Mouse (Mus musculus): ENCODE measurements at regions not wholly inside any gene's neighbourhood (a gene's known extent, or its start where the extent isn't known, plus 50 kb on each side); places are given as distances from the start of the nearest gene placed in this dataset.

DNA sequence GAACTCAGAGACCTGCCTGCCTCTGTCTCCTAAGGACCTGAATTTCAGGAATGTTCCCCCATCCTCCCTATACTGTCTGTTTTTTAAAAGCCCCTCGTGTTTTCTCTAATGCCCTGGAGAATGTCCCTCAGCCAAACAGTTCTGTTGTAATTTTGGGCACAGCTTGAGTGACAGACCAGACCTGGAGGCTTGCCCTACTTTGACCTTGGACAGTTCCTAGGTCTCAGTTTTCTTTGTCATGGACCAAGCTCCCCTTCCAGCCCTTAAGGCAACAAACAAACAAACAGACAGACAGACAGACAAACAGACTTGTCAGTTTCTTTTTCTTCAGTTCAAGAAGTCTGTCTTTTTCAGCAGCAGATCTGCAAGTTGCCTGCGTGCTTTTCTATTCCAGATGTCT, 114.4 kb downstream of the Sox2 start:
- no peak for DNase-seq

DNA sequence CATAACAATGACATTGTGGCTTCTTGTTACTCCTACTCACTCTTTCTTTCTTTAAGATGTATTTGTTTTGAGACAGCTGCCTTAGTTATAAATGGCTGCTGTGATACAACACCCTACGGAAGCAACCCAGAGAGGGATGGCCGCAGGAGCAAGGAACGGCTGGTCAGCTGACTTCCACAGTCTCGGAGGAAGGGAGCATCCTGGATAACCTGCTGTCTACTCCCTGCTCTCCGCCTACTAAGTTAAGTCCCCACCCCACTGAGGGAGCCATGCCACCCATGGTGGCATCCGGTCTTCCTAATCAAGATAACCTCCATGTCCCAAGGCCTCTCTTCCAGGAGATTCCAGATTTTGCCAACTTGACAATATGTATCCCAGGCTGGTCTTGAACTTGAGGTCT, 114.9 kb downstream of the Sox2 start:
- DNase-seq, result no peak

DNA sequence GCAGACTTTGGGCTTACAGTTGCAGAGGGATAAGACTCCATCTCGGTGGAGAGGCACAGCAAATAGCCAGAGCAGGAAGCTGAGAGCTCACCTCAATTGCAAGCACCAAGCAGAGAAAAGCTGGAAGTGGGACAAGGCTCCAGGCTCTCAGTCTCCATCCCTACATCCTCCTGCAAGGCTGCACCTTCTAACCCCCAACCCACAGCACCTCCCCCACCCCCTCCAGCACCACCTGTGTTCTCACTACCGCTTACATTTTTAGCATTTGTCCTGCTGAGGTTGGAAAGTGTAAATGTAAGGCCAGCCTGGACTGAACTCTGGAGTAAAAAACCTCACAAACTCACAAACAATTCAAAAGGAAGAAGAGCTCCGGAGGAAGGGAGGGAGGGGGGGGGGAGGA, 119.6 kb downstream of the Sox2 start:
- DNase-seq, result no peak

DNA sequence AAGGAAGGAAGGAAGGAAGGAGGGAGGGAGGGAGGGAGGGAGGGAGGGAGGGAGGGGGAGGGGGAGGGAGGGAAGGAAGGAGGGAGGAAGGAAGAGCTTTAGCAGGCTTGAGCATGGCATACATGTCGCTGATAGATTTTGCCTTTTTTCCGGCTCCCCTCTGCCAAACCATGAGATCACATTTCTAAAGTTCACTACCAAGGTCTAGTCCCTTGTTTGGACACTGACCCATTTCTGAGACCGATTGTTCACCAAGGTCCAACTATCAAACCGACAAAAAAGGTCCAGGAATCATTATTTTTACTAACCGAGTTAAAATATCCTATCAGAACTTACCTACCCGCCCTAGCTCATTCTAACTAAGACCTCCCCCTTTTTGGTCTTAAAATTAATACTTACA, 120.1 kb downstream of the Sox2 start:
- no peak for DNase-seq

DNA sequence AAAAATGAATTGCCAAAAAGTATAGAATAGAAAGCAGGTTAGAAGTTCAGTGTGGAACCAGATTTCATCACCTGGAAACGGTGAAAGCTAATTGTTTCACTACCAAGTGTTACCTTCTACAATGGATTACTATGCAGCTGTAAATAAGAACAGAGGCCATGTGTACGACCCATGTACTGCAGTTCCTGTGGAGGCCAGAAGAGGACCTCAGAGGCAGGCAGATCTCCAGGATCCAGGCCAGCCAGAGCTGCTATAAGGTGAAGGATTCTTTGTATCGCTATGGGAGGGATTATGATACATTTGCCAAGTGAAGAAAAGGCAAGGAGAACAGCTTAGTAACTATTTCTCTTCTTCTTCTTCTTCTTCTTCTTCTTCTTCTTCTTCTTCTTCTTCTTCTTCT, 121.8 kb downstream of the Sox2 start:
- no peak for DNase-seq

DNA sequence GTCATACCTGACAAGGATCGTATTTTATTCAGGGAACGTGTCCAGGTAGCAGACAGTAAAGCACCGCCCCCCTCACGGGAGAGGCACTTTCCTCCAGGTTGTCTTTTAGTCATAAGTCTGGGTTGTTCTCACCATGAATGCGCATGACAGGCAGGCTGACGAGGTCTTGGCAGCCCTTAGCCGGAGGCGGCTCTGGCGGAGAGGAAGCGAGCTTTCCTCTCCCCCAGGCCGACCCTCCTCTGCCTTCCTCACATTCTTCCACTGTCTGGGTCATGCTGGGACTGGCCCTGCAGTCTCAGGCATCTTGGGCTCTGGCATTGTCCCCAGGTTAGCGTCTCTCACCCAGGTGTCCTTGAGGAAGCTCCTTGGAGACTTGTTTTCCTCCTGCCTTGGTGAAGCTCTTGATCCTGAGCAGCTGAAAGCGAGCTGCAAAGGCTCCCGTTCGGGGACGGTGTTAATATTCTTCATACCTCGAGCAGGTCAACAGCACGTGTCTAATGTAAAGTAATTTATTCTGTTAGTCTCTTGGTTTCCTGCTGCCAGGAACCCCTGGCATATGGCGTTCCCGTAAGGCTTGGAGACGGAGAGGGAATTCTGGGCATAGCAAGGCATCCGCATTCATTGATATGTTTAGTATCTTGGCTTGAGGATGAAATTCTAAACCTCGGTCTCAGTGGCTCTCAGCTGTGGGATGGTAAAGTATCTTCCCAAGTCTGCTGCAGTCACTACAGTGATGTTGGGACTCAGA, 123.6 kb downstream of the Sox2 start:
- no peak for DNase-seq

DNA sequence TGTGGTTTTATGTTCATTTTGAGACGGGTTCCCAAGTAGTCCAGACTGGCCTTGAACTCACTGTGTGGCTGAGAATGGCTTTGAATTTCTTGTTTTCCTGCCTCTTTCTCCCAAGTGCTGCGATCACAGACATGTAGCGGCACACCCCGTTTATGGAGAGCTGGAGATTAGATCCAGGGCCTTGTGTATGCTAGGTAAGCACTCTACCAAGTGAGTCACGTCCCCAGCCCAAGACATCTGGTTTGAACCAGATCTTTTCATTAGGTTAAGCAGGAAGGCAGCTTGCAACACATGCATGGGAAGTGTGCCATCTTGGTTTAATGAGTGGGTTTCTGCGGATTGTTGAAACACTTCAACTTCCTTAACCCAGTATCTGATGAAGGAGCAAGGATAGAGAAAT, 131.6 kb downstream of the Sox2 start:
- DNase-seq, result no peak

DNA sequence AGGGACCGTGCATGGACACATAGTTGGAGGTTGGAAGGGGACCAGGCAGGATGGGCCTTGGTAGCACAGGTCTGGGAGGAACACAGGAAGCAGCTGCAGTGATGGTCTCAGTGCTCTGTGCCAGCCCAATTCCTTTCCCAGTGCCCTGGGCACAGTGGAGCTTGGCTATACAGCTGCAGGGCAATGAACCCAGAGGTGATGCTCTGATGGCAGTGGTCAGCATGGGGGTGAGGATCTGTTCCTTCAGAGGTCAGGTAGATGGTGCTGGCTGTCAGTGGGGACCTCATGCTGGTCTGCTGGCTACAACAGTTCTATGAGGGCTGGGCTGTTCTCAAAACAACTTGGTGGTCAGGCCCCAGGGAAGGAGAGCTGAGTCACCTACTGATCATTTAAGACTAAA, 133.2 kb downstream of the Sox2 start:
- DNase-seq, result no peak

DNA sequence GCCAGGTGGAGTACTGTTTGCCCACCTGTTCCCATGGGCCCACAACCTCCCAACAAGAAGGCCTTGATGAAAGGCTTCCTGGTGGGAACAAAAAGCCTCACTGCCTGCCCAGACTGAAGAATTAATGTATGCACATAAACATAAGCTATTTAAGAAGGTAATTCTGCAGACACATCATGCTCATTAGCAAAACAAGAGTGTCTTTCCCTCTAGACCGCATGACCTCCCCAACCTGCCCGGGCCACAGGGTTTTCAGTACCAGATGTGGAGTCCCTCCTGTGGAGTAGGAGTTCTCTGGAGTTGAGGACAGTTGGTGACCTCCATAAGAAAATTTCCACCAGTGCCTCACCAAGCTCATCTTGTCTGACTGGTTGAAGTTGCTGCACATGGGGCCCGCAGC, 137.0 kb downstream of the Sox2 start:
- no peak for DNase-seq

DNA sequence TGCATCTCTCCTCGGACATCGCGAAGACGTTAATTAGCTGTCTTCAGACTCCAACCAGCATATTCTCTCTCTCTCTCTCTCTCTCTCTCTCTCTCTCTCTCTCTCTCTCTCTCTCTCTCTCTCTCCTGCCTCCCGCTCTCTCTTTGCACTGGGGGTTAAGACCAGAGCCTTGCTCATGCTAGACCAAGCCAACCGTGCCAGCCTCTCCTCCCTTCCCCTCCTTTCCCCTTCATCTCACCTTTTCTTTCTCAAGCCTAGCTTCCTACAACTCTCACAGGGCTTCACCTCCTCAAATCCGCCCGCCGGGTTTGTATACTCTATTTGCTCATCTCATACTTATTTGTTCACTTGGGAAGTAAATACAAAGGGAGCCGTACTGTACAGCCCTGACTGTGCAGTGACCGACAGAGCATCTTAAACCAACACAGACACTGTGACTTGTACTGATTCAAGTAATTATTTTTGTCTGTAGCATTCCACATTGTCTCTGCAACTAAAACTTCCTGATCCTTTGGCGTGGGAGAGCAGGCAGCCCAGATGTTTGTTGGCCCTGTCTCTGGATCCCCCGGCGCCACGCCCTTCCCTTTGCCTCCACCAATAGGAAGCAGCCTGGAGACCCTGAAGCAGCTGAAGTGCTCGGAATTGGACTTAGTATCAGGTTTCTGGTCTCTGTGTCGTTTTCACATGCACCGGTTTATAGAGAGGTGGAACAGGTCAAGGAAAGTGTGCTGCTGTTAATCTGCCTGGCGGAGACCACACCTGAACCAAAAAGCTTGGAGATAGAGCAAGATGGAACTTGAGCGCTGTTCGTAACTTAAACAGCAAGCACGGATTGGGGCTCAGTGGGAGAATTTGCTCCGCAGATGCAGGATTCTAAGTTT, 145.1 kb downstream of the Sox2 start:
- peak; percentile 2 for DNase-seq

DNA sequence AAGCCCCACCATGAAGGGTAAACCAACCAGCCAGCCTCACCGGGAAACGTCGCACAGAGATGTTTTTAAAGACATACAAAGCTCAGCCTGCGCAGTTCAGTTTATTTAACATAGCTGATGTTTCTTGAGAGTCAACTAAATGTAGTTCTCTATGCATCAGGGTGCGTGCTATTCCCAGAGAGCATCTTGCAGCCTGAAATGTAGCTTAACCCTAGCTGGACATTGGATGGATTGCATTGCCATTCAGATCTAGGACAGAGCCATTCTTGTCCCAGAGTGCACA, 145.7 kb downstream of the Sox2 start:
- no peak for DNase-seq

DNA sequence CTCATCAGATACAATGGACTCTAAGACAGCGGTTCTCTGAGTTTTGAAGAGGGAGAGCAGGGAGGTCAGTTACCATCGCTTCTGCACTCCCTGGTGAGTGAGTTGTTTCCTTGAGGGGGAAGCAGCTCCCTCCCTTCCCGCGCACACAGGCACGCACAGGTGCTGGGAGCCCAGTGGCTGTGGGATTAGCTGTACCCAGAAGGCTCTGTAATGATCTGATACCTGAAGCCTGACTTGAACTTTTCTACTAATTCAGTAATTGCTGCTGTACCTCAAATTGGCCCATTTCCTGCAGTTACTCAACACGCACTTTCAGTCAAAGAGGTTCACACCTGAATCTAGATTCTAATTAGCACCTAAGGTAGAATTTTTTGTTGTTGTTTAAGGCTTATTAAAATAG, 158.6 kb downstream of the Sox2 start:
- no peak for DNase-seq

DNA sequence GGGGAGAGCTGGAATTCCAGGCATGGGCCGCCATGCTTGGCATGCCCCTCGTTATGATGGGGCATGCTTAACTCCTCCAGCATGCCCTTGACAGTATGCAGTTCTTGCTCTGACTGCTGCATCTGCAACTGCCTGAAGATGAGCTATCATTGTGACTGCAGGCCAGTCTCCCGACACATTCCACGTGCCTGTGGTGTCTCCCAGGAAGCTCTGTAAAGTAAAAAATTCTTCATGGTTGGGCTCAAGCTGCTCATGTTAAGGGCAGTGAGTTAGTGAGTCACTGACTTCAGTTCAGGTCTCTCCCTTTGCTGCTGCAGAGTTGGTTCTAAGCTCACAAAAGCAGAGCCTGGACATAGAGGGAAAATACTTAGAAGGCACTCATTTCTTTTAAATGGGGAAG, 161.5 kb downstream of the Sox2 start:
- DNase-seq, result no peak

DNA sequence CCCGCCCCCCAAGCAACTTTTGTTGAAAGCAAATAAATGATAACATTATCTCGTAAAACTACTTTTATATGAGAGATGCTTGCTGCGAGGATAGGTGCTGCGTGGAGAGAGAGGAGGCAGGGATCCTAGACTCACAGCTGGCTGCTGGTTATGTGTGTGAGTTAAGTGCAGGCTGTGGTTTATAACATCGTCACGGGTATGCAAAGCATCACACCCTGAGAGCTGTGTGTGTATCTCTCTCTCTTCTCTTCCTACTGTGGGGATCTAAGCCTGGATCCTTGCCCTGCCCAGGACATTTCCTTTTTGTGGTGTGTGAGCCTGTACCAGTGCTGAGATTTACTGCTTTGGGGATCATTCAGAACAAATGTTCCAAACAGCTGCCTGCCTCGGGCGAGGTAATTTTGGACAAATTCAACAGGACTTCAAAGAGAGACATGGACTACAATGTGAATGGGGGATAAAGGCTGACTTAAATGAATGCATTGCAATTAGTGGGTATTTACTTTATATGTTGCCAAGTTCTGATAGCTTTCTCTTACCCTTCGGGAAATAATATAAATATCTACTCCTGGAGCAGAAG, 162.9 kb downstream of the Sox2 start:
- DNase-seq, result no peak

DNA sequence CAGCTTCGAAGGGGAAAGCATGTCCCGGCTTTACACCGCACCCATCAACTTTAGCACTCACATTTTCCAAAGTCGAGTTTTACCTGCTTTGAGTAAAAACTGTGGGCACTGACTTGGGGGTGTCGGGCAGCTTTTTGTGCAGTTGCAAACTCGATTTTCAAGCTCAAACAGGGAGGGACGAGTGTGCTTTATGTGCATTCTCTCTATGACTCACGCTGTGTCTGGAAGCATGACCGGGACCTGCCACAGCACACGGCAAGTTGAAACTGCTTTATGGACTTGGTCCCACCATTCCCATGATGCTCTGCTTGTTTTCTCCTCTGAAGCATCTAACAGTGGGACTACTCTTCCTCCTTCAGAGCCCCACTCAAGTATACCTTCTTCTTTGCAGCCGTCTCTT, 174.8 kb downstream of the Sox2 start:
- DNase-seq, result no peak

DNA sequence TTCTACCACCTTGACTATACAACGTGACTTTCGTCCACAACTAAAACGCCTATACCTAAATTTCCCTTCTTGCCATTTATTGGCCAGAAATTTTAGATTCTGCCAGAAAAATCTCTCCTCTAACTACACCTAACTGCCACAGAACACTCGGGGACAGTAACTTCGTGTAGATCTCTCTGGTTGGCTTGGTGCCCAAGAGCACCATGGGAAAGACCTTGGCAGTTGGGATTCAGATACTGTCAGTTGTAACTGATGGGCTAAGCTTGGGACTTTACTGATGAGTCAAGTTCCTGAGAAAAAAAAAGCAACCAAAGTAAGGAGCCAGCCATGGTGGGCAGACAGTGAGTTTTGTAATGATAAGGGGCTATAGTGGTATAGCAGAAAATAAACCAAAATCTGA, 176.2 kb downstream of the Sox2 start:
- DNase-seq, result no peak

DNA sequence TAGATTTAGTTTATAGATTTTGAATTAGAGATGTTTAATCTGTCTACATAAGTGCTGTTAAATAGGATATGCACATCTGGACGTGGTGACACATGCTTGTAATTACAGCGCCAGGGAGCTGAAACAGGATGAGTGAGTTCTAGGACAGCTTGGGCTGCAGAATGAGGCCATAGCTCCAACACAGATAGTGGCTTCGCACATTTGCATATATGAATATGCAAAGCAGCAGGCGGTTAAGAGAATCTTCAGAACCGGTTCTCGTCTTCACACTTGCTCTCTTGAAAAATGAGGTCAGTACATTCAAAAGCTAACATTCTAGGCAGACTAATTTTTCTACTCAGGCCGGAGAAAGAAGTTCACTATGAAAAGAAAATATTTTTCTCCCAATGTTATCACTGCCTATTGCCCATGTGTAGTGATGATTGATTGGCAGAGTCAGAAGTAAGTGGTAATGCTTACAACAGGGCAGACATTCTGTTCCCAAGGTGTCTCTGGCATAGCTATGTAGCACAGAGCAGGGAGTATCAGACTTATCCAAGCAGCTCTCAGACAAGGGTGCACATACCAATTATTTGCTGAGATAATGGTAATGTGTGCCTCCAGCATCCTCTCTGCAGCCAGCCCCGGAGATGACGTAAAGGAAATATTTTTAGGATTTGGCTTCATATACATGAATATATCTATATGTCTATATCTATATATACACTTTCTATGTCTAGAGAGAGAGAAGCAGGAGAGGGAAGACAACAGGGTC, 178.4 kb downstream of the Sox2 start:
- DNase-seq, result no peak

DNA sequence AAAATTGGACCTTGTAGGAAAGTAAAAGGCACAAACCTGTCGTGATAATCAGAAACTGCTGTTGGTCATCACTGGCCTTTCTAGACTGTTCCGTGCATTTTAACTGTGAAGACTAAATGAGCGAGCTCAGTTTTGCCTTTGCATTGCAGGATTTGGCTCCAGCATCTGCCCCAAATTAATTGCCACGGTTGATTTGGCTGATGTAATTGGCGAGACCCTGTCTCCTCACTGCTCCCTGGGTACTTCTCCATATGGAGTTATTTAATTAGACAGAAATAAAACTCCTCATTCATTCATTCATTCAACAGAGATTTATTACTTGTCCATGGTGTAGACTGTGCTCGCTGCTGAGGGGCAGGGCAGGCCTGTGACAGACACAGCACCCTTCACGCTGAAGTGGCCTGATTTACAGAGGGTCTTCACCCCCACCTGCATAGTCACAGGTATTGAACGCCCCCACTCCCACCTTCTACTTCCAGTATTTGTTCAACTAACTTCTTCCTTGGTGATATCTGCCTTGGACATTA, 186.6 kb downstream of the Sox2 start:
- DNase-seq, result no peak

DNA sequence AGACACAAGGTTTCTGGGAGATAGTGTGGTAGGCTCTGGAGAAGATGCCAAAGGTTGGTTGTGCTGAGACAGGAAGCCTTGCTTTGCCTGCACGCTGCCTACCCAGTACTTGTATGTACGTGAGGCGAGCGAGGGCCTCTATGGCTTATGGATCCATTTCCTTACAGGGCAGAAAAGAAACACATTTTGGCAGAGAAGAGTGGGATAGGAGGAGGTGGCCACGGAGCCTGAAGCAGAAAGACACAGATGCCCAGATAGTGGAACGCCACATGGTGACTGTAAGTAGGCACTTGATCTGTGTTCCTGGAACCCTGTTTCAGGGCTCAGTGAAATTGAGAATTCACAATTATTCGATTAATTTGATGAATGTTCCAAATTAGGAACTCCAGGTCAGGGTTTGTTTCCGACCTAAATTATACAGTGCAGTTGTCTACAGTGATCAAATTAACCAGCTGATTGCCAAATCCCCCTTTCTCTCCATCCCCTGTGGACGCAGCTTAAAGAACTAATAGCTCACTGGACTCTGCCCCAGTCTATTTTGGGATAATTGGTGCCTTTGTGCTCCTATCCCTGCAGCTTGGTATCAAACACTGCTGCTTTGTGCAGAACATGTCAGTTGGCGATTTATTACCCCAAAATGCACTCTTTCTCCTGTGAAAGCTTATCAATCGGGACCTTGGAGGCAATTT, 187.6 kb downstream of the Sox2 start:
- no peak for DNase-seq

DNA sequence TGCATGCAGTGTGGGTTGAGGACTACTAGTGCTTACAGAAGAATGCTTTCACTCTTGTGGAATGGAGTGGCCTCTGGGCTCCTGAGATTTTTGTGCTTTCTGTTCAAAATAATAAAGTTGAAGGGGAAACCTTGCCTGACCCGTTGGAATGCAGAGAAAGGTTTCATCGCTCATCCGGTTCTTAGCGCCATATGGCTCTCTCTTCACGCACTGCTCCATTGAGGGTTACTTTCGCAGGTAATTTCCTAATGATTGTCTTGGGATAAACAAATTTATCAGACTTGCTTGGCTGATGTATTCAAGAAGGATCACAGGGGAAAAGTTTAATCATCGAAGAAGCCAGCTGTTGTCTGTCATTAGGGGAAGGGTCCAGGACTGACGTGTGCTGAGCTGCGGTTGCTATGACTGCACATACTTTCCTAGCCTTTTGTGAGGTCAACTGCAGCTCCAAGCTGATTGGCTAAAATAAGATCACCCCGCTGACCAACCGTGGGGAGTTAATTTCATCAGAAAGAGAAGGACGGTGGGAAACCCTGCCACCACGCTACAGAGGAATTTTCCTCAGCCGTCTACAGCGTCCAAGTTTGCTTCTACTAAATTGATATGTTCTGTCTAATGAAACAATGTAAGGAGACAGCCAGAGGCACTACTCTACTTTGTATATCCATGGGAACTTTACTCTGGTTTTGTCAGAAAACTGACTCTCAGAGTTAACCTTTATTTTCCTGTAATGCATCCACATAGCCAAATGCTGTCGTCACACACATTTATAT, 210.9 kb downstream of the Sox2 start:
- no peak for DNase-seq

DNA sequence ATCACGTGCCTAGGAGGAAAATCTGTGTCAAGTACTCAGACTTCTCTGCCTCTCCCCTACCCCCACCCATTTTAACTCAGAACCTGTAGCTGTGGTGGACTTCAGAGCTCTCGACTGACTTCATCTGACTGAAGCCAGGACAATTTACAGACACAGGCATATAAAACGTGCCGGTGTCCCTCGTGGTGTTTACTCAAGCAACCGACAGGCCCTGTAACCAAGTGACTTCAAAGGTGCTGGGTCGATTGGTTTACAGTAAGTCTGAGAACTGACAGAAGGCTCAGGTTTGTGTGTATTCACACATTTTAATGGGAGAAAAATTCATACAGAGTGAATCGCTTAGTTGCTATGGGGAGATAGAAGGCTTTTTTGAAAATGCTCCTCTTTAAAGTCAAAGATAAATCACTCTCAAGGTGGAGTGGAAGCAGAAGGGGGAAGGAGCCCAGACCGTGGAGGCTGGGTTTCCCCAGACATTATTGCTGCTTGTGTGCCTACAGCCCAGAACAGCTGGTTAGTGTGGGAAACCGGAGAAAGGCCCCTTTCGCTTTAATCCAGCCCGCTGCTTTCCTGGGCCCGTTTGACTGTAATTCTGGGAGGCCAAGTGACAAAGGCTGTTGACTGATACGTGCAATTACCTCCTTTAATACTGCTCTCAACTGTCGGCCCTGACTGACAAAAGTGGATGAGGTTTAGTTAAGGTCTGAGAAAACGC, 218.6 kb downstream of the Sox2 start:
- DNase-seq, result no peak
